Mouse (Mus musculus) kidney, postnatal 25 days (tissue): ENCODE measurements around the gene Hcn3.

Source experiments
- DNase-seq, 2 experiments: peaks; one replicate each; pipeline ENCODE4 v3.0.0; 2021; ENCODE audit warnings: mixed read lengths in 2 of 2

Hcn3 gene

GRCm38 (mm10) chr3:89136365-89136764 lies 23.6 kb downstream of the Hcn3 start:
- DNase-seq = peak; percentile 83 to 93

GRCm38 (mm10) chr3:89135958-89136357 lies 24.0 kb downstream of the Hcn3 start, which contains the start of gene Pklr:
Gene Pklr, plus strand, starts transcription at chr3:89136142.
- no peak for DNase-seq

- no peak for DNase-seq
These were observed 26.2 kb downstream of the Hcn3 start for GRCm38 (mm10) chr3:89133752-89134151.

GRCm38 (mm10) chr3:89133063-89133450 lies 26.9 kb downstream of the Hcn3 start:
- no peak for DNase-seq

- peak; percentile 37 to 61 for DNase-seq
These were observed 27.5 kb downstream of the Hcn3 start for GRCm38 (mm10) chr3:89132285-89133062.

- DNase-seq = peak in 1 of 2 experiments; percentile 6
These were observed 28.2 kb downstream of the Hcn3 start for GRCm38 (mm10) chr3:89131816-89132215.

GRCm38 (mm10) chr3:89129908-89130307 lies 30.1 kb downstream of the Hcn3 start:
- no peak for DNase-seq

GRCm38 (mm10) chr3:89125981-89126380 lies 34.0 kb downstream of the Hcn3 start:
- no peak for DNase-seq

GRCm38 (mm10) chr3:89124241-89124640 lies 35.8 kb downstream of the Hcn3 start:
- peak in 1 of 2 experiments; percentile 62 for DNase-seq

GRCm38 (mm10) chr3:89123313-89123712 lies 36.7 kb downstream of the Hcn3 start:
- no peak for DNase-seq

- peak in 1 of 2 experiments; percentile 60 for DNase-seq
These were observed 44.5 kb downstream of the Hcn3 start for GRCm38 (mm10) chr3:89115522-89115921.

- peak; percentile 38 to 61 for DNase-seq
These were observed 46.9 kb downstream of the Hcn3 start for GRCm38 (mm10) chr3:89113058-89113457.

GRCm38 (mm10) chr3:89108146-89108545 lies 51.9 kb downstream of the Hcn3 start:
- DNase-seq = no peak

GRCm38 (mm10) chr3:89107545-89107944 lies 52.5 kb downstream of the Hcn3 start:
- no peak for DNase-seq

GRCm38 (mm10) chr3:89106881-89107280 lies 53.1 kb downstream of the Hcn3 start:
- no peak for DNase-seq

GRCm38 (mm10) chr3:89103291-89103595 lies 56.8 kb downstream of the Hcn3 start:
- no peak for DNase-seq

- DNase-seq = no peak
These were observed 57.3 kb downstream of the Hcn3 start for GRCm38 (mm10) chr3:89102495-89103290.

- DNase-seq = peak; percentile 99
These were observed 58.0 kb downstream of the Hcn3 start, which contains the start of gene Fdps for GRCm38 (mm10) chr3:89101812-89102494. Gene Fdps, minus strand, starts transcription at chr3:89101959.

- no peak for DNase-seq
These were observed 58.6 kb downstream of the Hcn3 start for GRCm38 (mm10) chr3:89101459-89101811.

- peak in 1 of 2 experiments; percentile 54 for DNase-seq
These were observed 59.2 kb downstream of the Hcn3 start, which contains the start of gene Gm43738 for GRCm38 (mm10) chr3:89100811-89101210. Gene Gm43738, minus strand, starts transcription at chr3:89101099.
